Mouse (Mus musculus): Measurements from ENCODE around the gene Fcho1. TPM values are rescaled to one million over a fixed set of nuclear protein-coding genes. Genes with fewer than 3 reads are reported as not detected.
"Not testable (repeated sequence)": the region's sequence is repeated elsewhere in the genome, so short reads cannot be mapped to it uniquely, and the experiment has no call there.

Fcho1 gene
- polyA plus RNA-seq, 1 experiment from 2014 or later, result 12.3 TPM

- Histone ChIP-seq H3K9me3 (ENCODE audit: control insufficient read depth, low read length) (no peaks in the 10 kb centered on the region), H3K36me3 (ENCODE audit: control insufficient read depth, insufficient read depth, low read length) (no peaks in the 10 kb centered on the region), H3K9ac (ENCODE audit: low read length) (no peak overlapping the region), H3K27me3 (ENCODE audit: control insufficient read depth, insufficient read depth, low read length) (peaks cover 18% of the 10 kb centered on the region), H3K4me1 (ENCODE audit: control insufficient read depth, insufficient read depth, low read length) (no peaks in the 10 kb centered on the region), H3K27ac (ENCODE audit: low read depth, low read length) (no peak overlapping the region), H3K4me2 (ENCODE audit: low read depth) (peak overlapping the region; percentile 20; the same call in 1 of the 2 replicates), H3K4me3 (ENCODE audit: low read depth, low read length) (no peak overlapping the region)
- ATAC-seq (ENCODE audit: insufficient read depth, low FRiP score, low TSS enrichment), result peak; percentile 62
- WGBS, result 20% methylated on average over 25 of the region's 25 CpGs
- DNase-seq (ENCODE audit: low spot score), result peak; percentile 85
Observed at GRCm38 (mm10) chr8:71709800-71710446, 15.6 kb downstream of the Fcho1 start.

- peak; percentile 36; the same call in 1 of the 2 replicates for ATAC-seq (ENCODE audit: insufficient read depth, low FRiP score, low TSS enrichment)
- Histone ChIP-seq H3K27me3 (ENCODE audit: control insufficient read depth, insufficient read depth, low read length) (peaks cover 20% of the 10 kb centered on the region), H3K36me3 (ENCODE audit: control insufficient read depth, insufficient read depth, low read length) (no peaks in the 10 kb centered on the region), H3K4me3 (ENCODE audit: low read depth, low read length) (no peak overlapping the region), H3K9me3 (ENCODE audit: control insufficient read depth, low read length) (no peaks in the 10 kb centered on the region), H3K4me2 (ENCODE audit: low read depth) (no peak overlapping the region), H3K27ac (ENCODE audit: low read depth, low read length) (no peak overlapping the region), H3K4me1 (ENCODE audit: control insufficient read depth, insufficient read depth, low read length) (no peaks in the 10 kb centered on the region), H3K9ac (ENCODE audit: low read length) (no peak overlapping the region)
- WGBS, result 40% methylated on average over 25 of the region's 25 CpGs
- DNase-seq (ENCODE audit: low spot score), result no peak
Observed at GRCm38 (mm10) chr8:71709134-71709799, 16.2 kb downstream of the Fcho1 start.

- H3K9ac ChIP-seq (ENCODE audit: low read length), result no peak overlapping the region
- H3K4me2 ChIP-seq (ENCODE audit: low read depth), result no peak overlapping the region
- DNase-seq (ENCODE audit: low spot score) (peak; percentile 74), ATAC-seq (ENCODE audit: insufficient read depth, low FRiP score, low TSS enrichment) (no peak)
- peaks cover 25% of the 10 kb centered on the region for H3K27me3 ChIP-seq (ENCODE audit: control insufficient read depth, insufficient read depth, low read length)
- 42% methylated on average over 8 of the region's 8 CpGs for WGBS
- no peaks in the 10 kb centered on the region for H3K9me3 ChIP-seq (ENCODE audit: control insufficient read depth, low read length)
- H3K27ac ChIP-seq (ENCODE audit: low read depth, low read length), result no peak overlapping the region
- no peak overlapping the region for H3K4me3 ChIP-seq (ENCODE audit: low read depth, low read length)
- no peaks in the 10 kb centered on the region for H3K4me1 ChIP-seq (ENCODE audit: control insufficient read depth, insufficient read depth, low read length)
- no peaks in the 10 kb centered on the region for H3K36me3 ChIP-seq (ENCODE audit: control insufficient read depth, insufficient read depth, low read length)
Observed at GRCm38 (mm10) chr8:71707874-71708273, 17.6 kb downstream of the Fcho1 start.

GRCm38 (mm10) chr8:71703400-71703799, 22.1 kb downstream of the Fcho1 start:
- H3K4me1 ChIP-seq (ENCODE audit: control insufficient read depth, insufficient read depth, low read length); H3K9ac ChIP-seq (ENCODE audit: low read length); H3K4me2 ChIP-seq (ENCODE audit: low read depth); ATAC-seq (ENCODE audit: insufficient read depth, low FRiP score, low TSS enrichment); H3K4me3 ChIP-seq (ENCODE audit: low read depth, low read length); DNase-seq (ENCODE audit: low spot score); H3K27ac ChIP-seq (ENCODE audit: low read depth, low read length); H3K9me3 ChIP-seq (ENCODE audit: control insufficient read depth, low read length); H3K36me3 ChIP-seq (ENCODE audit: control insufficient read depth, insufficient read depth, low read length): not testable (repeated sequence)
- peaks cover 50% of the 10 kb centered on the region for H3K27me3 ChIP-seq (ENCODE audit: control insufficient read depth, insufficient read depth, low read length)

GRCm38 (mm10) chr8:71702923-71703322, 22.6 kb downstream of the Fcho1 start:
- Histone ChIP-seq H3K4me3 (ENCODE audit: low read depth, low read length) (no peak overlapping the region), H3K9me3 (ENCODE audit: control insufficient read depth, low read length) (no peaks in the 10 kb centered on the region), H3K27me3 (ENCODE audit: control insufficient read depth, insufficient read depth, low read length) (peaks cover 48% of the 10 kb centered on the region), H3K9ac (ENCODE audit: low read length) (no peak overlapping the region), H3K4me1 (ENCODE audit: control insufficient read depth, insufficient read depth, low read length) (no peaks in the 10 kb centered on the region), H3K4me2 (ENCODE audit: low read depth) (no peak overlapping the region), H3K36me3 (ENCODE audit: control insufficient read depth, insufficient read depth, low read length) (no peaks in the 10 kb centered on the region), H3K27ac (ENCODE audit: low read depth, low read length) (no peak overlapping the region)
- DNase-seq (ENCODE audit: low spot score) (no peak), ATAC-seq (ENCODE audit: insufficient read depth, low FRiP score, low TSS enrichment) (no peak)
- 94% methylated on average over 3 of the region's 3 CpGs for WGBS

GRCm38 (mm10) chr8:71702087-71702432, 23.5 kb downstream of the Fcho1 start:
- no peaks in the 10 kb centered on the region for H3K9me3 ChIP-seq (ENCODE audit: control insufficient read depth, low read length)
- no peak overlapping the region for H3K4me2 ChIP-seq (ENCODE audit: low read depth)
- H3K36me3 ChIP-seq (ENCODE audit: control insufficient read depth, insufficient read depth, low read length), result no peaks in the 10 kb centered on the region
- no peaks in the 10 kb centered on the region for H3K4me1 ChIP-seq (ENCODE audit: control insufficient read depth, insufficient read depth, low read length)
- H3K9ac ChIP-seq (ENCODE audit: low read length), result no peak overlapping the region
- no peak overlapping the region for H3K27ac ChIP-seq (ENCODE audit: low read depth, low read length)
- H3K27me3 ChIP-seq (ENCODE audit: control insufficient read depth, insufficient read depth, low read length), result peaks cover 46% of the 10 kb centered on the region
- H3K4me3 ChIP-seq (ENCODE audit: low read depth, low read length), result no peak overlapping the region
- DNase-seq (ENCODE audit: low spot score) (no peak), ATAC-seq (ENCODE audit: insufficient read depth, low FRiP score, low TSS enrichment) (no peak)
- WGBS, result 34% methylated on average over 4 of the region's 4 CpGs

GRCm38 (mm10) chr8:71701414-71702086, 24.0 kb downstream of the Fcho1 start, which contains the start of gene B3gnt3:
TSS of gene B3gnt3 (minus strand) at chr8:71701789.
- H3K36me3 ChIP-seq (ENCODE audit: control insufficient read depth, insufficient read depth, low read length), result no peaks in the 10 kb centered on the region
- DNase-seq (ENCODE audit: low spot score), result no peak
- H3K4me2 ChIP-seq (ENCODE audit: low read depth), result no peak within 1 kb of the TSS
- H3K9ac ChIP-seq (ENCODE audit: low read length), result no peak within 1 kb of the TSS
- no peak for ATAC-seq (ENCODE audit: insufficient read depth, low FRiP score, low TSS enrichment)
- no peaks in the 10 kb centered on the region for H3K9me3 ChIP-seq (ENCODE audit: control insufficient read depth, low read length)
- 16% methylated on average over 33 of the region's 34 CpGs for WGBS
- no peaks in the 10 kb centered on the region for H3K4me1 ChIP-seq (ENCODE audit: control insufficient read depth, insufficient read depth, low read length)
- peak within 1 kb of the TSS; percentile 10; the same call in 1 of the 2 replicates for H3K4me3 ChIP-seq (ENCODE audit: low read depth, low read length)
- H3K27me3 ChIP-seq (ENCODE audit: control insufficient read depth, insufficient read depth, low read length), result peaks cover 45% of the 10 kb centered on the region
- H3K27ac ChIP-seq (ENCODE audit: low read depth, low read length), result no peak within 1 kb of the TSS

- Histone ChIP-seq H3K4me3 (ENCODE audit: low read depth, low read length) (peak overlapping the region; percentile 9; the same call in 1 of the 2 replicates), H3K9ac (ENCODE audit: low read length) (no peak overlapping the region), H3K4me2 (ENCODE audit: low read depth) (no peak overlapping the region), H3K27me3 (ENCODE audit: control insufficient read depth, insufficient read depth, low read length) (peaks cover 47% of the 10 kb centered on the region), H3K9me3 (ENCODE audit: control insufficient read depth, low read length) (no peaks in the 10 kb centered on the region), H3K4me1 (ENCODE audit: control insufficient read depth, insufficient read depth, low read length) (no peaks in the 10 kb centered on the region), H3K27ac (ENCODE audit: low read depth, low read length) (no peak overlapping the region), H3K36me3 (ENCODE audit: control insufficient read depth, insufficient read depth, low read length) (no peaks in the 10 kb centered on the region)
- ATAC-seq (ENCODE audit: insufficient read depth, low FRiP score, low TSS enrichment) (no peak), DNase-seq (ENCODE audit: low spot score) (no peak)
- WGBS, result 5% methylated on average over 29 of the region's 29 CpGs
Observed at GRCm38 (mm10) chr8:71700493-71701269, 24.8 kb downstream of the Fcho1 start.

All from neural tube, embryonic 11.5 days (tissue).